Mouse (Mus musculus) stomach, embryonic 14.5 days (tissue): Measurements from ENCODE around the gene Pid1. TPM values are rescaled to one million over a fixed set of nuclear protein-coding genes. Genes with fewer than 3 reads are reported as not detected.

ENCODE experiments used
- ATAC-seq: fragments of 200-750 bp; cut with Nextera tagmentation; 2 replicates; pipeline ENCODE4 v1.8.0; 2017; ENCODE audit warnings: low read depth, moderate TSS enrichment; ENCODE audit not compliant: insufficient number of reproducible peaks, insufficient read depth, low FRiP score
- H3K27ac ChIP-seq: fragments of 300-500 bp; sonication (generic); 2 replicates; pipeline ENCODE4 v1.5.1; 2014; ENCODE audit warnings: mild to moderate bottlenecking, low read length, moderate library complexity, mixed read lengths
- H3K27me3 ChIP-seq: fragments of 300-500 bp; sonication (generic); 2 replicates; pipeline ENCODE4 v1.6.1; 2014; ENCODE audit warnings: low read length, control low read depth, mixed read lengths; ENCODE audit not compliant: control insufficient read depth, insufficient read depth
- H3K36me3 ChIP-seq: fragments of 300-500 bp; sonication (generic); 2 replicates; pipeline ENCODE4 v1.6.1; 2014; ENCODE audit warnings: mild to moderate bottlenecking, control low read depth, low read length, moderate library complexity, mixed read lengths; ENCODE audit not compliant: control insufficient read depth, insufficient read depth
- H3K4me1 ChIP-seq: fragments of 300-500 bp; sonication (generic); 2 replicates; pipeline ENCODE4 v1.6.1; 2014; ENCODE audit warnings: low read length, control low read depth, mixed read lengths; ENCODE audit not compliant: control insufficient read depth, insufficient read depth
- H3K4me2 ChIP-seq: fragments of 300-500 bp; sonication (generic); replicated peaks from 2 replicates; pipeline ENCODE4 v1.6.1; 2014; ENCODE audit warnings: low read depth, low read length, control low read depth
- H3K4me3 ChIP-seq: fragments of 300-500 bp; sonication (generic); 2 replicates; pipeline ENCODE4 v1.5.1; 2014; ENCODE audit warnings: low read depth, low read length, control low read depth
- H3K9ac ChIP-seq: fragments of 300-500 bp; sonication (generic); replicated peaks from 2 replicates; pipeline ENCODE4 v1.6.1; 2014; ENCODE audit warnings: low read depth, mild to moderate bottlenecking, control low read depth, low read length, moderate library complexity, mixed read lengths
- H3K9me3 ChIP-seq: fragments of 300-500 bp; sonication (generic); 2 replicates; pipeline ENCODE4 v1.6.1; 2016; ENCODE audit warnings: low read depth, low read length, control low read depth; ENCODE audit not compliant: control insufficient read depth
- WGBS: fragments of 180-500 bp; shearing (Covaris S2); extraction: QIAGEN DNeasy Blood & Tissue Kit; methylation state at CpG from one replicate; pipeline ENCODE4 v1.1.7; 2014; 5-methylcytosine and 5-hydroxymethylcytosine counted together
- polyA plus RNA-seq: library from polyadenylated mRNA; unstranded; fragments of >200 nt; fragmentation: Nextera tagmentation; extraction: Ambion mirVana; gene quantifications from 2 replicates; pipeline ENCODE4 v1.2.1, GENCODE M21; 2014

Pid1 gene
- polyA plus RNA-seq, 1 experiment from 2014 or later = 16.7 TPM

DNA sequence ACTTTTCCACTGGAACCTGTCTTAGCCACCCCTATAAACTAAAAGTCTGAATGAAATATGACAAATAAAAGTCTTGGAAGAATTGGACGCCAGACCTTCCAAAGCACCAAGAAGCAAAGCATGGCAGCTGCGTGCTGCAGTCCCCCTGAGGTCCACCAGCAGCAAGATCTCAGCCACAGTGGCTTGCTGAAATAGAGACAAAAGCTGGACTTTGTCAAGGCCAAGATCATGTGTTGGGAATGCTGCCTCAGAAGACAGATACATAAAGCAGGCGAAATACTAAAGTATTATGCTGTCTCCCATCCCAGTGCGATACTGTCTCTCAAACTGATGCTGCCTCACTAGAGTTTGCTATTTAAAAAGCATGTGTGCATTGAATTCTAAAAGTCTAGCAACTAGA, 35.1 kb upstream of the Pid1 start:
- peak; percentile 23; the same call in 1 of the 2 replicates for ATAC-seq
- no peaks in the 10 kb centered on the region for H3K36me3 ChIP-seq
- H3K9ac ChIP-seq = no peak overlapping the region
- no peaks in the 10 kb centered on the region for H3K4me1 ChIP-seq
- no peaks in the 10 kb centered on the region for H3K27me3 ChIP-seq
- no peak overlapping the region for H3K4me2 ChIP-seq
- H3K4me3 ChIP-seq = no peak overlapping the region
- H3K27ac ChIP-seq = no peak overlapping the region
- no peaks in the 10 kb centered on the region for H3K9me3 ChIP-seq
- WGBS = 72% methylated on average over 4 of the region's 4 CpGs

DNA sequence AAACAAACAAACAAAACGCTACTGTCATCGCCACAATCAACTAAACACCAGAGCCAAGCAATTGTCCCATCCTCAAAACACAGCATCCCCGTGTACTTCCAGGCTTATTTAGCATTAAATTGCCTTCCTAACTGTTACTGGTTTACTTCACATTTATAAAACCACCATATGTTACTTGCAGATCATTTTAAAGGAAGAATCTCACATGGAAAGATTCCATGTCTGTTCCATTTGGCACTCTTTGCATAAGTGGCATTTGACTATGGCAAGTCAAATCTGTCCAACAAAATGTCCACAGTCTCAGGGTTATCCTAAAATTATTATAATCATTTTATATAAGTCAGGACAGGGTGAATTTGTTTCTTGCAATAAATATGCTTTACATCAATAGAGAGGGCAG, 32.8 kb upstream of the Pid1 start:
- H3K4me1 ChIP-seq = no peaks in the 10 kb centered on the region
- no peak overlapping the region for H3K9ac ChIP-seq
- H3K27ac ChIP-seq = no peak overlapping the region
- H3K27me3 ChIP-seq = no peaks in the 10 kb centered on the region
- WGBS = 73% methylated on average over 3 of the region's 3 CpGs
- H3K9me3 ChIP-seq = no peaks in the 10 kb centered on the region
- ATAC-seq = no peak
- no peak overlapping the region for H3K4me3 ChIP-seq
- no peak overlapping the region for H3K4me2 ChIP-seq
- no peaks in the 10 kb centered on the region for H3K36me3 ChIP-seq

DNA sequence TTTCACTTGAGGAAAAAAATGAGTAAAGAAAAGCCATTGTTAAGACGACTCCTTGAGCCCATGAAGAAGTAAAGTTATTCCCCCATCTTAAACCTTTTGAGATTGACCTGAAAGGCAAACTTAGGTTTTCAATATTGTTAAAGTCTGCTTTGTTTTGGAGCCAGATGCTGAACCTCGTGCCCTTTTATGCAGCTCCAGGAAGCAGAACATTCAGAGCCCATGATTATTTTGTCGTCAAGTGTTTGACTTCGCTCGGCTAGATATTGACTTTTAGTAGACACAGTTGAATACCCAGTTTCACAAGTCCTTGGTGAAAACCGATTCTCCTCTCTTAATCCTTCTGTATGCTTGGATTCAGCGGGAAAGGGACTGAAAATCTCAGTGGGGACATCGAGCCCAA, 31.9 kb upstream of the Pid1 start:
- 74% methylated on average over 8 of the region's 8 CpGs for WGBS
- Histone ChIP-seq H3K36me3 (no peaks in the 10 kb centered on the region), H3K4me2 (no peak overlapping the region), H3K4me1 (no peaks in the 10 kb centered on the region), H3K27me3 (no peaks in the 10 kb centered on the region), H3K27ac (no peak overlapping the region), H3K9me3 (no peaks in the 10 kb centered on the region), H3K9ac (no peak overlapping the region), H3K4me3 (no peak overlapping the region)
- ATAC-seq = no peak

DNA sequence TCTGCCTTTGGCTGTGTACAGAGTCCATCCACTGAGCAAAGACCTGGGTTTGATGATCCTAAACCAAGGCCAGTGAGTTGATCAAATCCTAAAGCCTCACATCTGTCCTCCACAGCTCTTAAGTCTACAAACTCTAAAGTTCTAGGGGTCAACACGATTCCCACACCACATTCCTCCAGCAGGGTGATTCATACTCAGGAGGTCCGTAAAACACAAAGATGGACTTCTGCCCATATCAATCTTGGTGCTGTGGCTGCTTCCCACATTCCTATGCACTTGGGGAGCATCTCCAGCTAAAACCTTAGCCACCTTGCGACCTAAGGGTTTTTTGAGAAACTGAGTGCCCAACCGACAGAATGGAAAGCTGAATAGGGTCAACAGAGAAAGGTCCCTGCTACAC, 27.0 kb upstream of the Pid1 start:
- H3K4me2 ChIP-seq = no peak overlapping the region
- WGBS = 85% methylated on average over 4 of the region's 4 CpGs
- no peak overlapping the region for H3K9ac ChIP-seq
- H3K36me3 ChIP-seq = no peaks in the 10 kb centered on the region
- no peaks in the 10 kb centered on the region for H3K27me3 ChIP-seq
- H3K9me3 ChIP-seq = no peaks in the 10 kb centered on the region
- no peak overlapping the region for H3K27ac ChIP-seq
- no peak for ATAC-seq
- no peak overlapping the region for H3K4me3 ChIP-seq
- H3K4me1 ChIP-seq = no peaks in the 10 kb centered on the region

DNA sequence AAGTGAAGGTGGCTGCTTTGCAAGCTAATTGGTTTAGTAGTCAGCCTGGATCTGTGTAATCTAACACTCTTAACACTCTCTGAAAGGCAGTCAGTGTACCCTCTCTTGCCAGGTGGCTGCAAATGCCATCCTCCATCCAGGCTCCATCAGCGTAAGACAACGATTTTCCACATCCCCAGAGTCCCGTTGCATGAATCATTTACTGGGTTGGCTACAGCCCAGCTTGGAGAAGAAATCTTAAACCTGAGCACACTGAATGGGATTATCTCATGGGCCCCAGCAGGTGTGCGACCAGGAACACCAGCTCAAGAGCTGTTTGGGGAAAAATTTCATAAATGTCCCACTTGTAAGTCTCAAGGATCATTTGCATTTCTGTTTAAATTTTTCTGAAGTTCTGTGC, 23.6 kb upstream of the Pid1 start:
- no peak overlapping the region for H3K9ac ChIP-seq
- H3K4me2 ChIP-seq = no peak overlapping the region
- H3K36me3 ChIP-seq = no peaks in the 10 kb centered on the region
- no peak overlapping the region for H3K4me3 ChIP-seq
- ATAC-seq = no peak
- no peaks in the 10 kb centered on the region for H3K9me3 ChIP-seq
- no peak overlapping the region for H3K27ac ChIP-seq
- 64% methylated on average over 4 of the region's 4 CpGs for WGBS
- no peaks in the 10 kb centered on the region for H3K4me1 ChIP-seq
- H3K27me3 ChIP-seq = no peaks in the 10 kb centered on the region

DNA sequence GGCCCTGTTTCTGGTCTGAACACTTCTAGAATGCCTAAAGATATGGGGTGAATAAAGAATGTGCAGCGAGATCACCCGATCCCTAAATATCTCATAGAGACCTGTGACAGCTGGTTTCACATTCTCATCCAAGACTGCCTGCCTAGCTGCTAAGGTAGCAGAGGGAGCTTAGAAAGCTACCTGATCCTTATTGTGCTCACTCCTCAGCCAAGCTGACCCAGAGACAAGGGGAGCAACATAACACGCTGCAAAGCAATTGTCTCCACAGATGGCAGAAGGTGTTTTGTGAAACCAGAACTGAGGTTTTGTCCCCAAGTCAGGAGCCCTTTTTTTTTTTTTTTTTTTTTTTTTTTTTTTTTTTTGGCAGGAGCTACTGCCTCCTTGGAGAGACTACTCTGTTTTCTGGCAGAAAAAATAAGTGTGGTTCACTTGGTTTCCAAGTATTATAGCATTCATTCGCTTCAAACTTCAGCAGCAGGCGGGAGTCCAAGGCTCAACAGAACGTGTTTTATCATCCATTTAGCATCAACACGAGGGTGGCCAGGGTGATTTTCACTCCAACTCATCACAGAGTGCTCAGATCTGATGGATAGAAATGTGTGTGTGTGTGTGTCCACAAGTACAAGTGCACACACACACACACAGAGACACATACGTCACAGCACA, 22.6 kb upstream of the Pid1 start:
- no peak for ATAC-seq
- no peak overlapping the region for H3K4me2 ChIP-seq
- no peaks in the 10 kb centered on the region for H3K9me3 ChIP-seq
- no peak overlapping the region for H3K9ac ChIP-seq
- no peaks in the 10 kb centered on the region for H3K4me1 ChIP-seq
- H3K4me3 ChIP-seq = no peak overlapping the region
- no peak overlapping the region for H3K27ac ChIP-seq
- 75% methylated on average over 8 of the region's 8 CpGs for WGBS
- H3K27me3 ChIP-seq = no peaks in the 10 kb centered on the region
- no peaks in the 10 kb centered on the region for H3K36me3 ChIP-seq

DNA sequence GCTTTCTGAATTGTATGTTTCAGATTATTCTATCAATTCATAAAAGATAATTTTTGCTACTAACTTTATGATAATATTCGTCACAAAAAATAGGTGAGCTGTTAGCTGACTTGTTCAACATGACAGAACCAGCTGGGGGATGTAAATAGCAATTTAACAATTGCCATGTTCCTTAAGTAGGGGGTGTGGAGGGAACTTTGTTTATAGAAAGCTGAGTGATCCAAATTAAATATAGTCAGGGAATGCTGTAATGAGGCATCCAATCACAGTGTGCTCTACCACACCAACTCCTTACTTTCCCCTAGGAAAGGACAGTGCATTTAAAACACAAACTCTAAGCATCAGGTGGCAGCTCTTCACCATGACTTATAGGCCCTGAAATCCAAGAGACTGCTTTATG, 18.7 kb upstream of the Pid1 start:
- H3K27ac ChIP-seq = no peak overlapping the region
- no peaks in the 10 kb centered on the region for H3K9me3 ChIP-seq
- H3K4me1 ChIP-seq = no peaks in the 10 kb centered on the region
- H3K4me3 ChIP-seq = no peak overlapping the region
- H3K4me2 ChIP-seq = no peak overlapping the region
- no peak for ATAC-seq
- 67% methylated on average over 1 of the region's 1 CpGs for WGBS
- no peaks in the 10 kb centered on the region for H3K36me3 ChIP-seq
- H3K9ac ChIP-seq = no peak overlapping the region
- H3K27me3 ChIP-seq = no peaks in the 10 kb centered on the region

DNA sequence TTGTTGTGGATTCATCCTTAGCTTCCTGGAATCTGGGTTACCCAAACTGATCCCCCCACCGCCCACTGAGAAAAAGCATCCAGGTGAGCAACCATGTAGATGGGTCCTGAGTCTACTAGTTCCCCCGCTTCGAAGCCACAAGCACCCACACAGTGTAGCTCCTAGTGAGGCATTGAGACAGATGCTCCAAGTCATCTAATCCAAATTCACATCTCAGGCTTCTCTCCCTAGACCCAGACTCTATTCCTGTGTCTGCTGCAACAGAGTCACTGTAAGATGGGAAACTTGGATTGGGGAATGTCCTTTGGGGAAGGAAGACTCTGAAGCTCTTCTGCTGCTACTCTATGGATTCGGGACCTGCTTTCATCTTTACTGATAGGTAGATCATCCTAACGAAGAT, 18.1 kb upstream of the Pid1 start:
- no peak overlapping the region for H3K9ac ChIP-seq
- no peaks in the 10 kb centered on the region for H3K27me3 ChIP-seq
- no peak overlapping the region for H3K4me3 ChIP-seq
- no peaks in the 10 kb centered on the region for H3K4me1 ChIP-seq
- 94% methylated on average over 5 of the region's 5 CpGs for WGBS
- ATAC-seq = no peak
- no peaks in the 10 kb centered on the region for H3K9me3 ChIP-seq
- no peak overlapping the region for H3K4me2 ChIP-seq
- no peak overlapping the region for H3K27ac ChIP-seq
- no peaks in the 10 kb centered on the region for H3K36me3 ChIP-seq

DNA sequence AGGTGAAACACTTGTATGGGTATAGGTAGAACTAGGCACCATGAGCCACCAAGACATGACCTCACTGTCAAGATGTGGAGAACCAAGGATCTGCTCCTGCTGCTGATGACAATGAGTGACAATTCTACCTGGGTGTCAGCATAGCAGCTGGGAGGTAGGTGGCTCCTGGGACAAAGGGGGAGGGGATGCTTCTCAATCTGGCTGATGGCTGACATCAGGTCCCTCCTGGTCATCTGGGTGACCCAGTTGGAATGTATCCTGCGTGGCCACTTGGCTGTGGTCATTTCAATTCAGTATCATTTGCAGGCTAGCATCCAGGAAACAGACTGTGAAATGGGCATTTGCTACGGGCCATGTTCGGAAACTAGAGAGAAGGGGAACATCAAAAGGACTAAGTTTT, 16.9 kb upstream of the Pid1 start:
- Histone ChIP-seq H3K9me3 (no peaks in the 10 kb centered on the region), H3K4me3 (no peak overlapping the region), H3K4me1 (no peaks in the 10 kb centered on the region), H3K36me3 (no peaks in the 10 kb centered on the region), H3K9ac (no peak overlapping the region), H3K27me3 (no peaks in the 10 kb centered on the region), H3K4me2 (no peak overlapping the region), H3K27ac (no peak overlapping the region)
- WGBS = 80% methylated on average over 3 of the region's 3 CpGs
- ATAC-seq = no peak
